Mouse (Mus musculus) cerebellum, adult 2 months (tissue): Measurements from ENCODE around the gene A730061H03Rik.

Source experiments
- CTCF ChIP-seq: fragments of 200-500 bp; IDR thresholded peaks from 2 replicates; pipeline ENCODE4 v1.5.1; 2011; ENCODE audit warnings: low read depth, mild to moderate bottlenecking, control low read depth, low read length, moderate library complexity, borderline replicate concordance; ENCODE audit not compliant: insufficient read depth
- POLR2A ChIP-seq: fragments of 200-500 bp; IDR thresholded peaks from 2 replicates; pipeline ENCODE4 v1.6.1; 2011; ENCODE audit warnings: low read length, control low read depth, borderline replicate concordance; ENCODE audit not compliant: insufficient read depth

DNA sequence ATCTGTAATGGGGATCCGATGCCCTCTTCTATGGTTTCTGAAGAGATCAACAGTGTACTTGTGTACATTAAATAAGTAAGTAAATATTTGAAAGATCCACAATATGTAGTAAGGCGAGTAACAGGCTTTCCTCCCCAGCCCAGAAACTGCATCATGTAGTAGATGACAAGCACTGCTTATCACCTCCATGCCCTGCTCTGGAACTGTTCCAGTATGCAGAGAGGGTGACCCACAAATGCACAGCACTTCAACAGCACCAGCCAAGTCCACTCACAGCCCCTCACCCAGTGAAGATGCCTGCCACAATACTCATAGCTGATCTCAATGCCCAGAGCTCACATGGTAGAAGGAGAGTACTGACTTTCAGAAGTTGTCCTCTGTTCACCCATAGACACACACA, 10.4 kb upstream of the A730061H03Rik start:
- no peak for TF ChIP-seq POLR2A
- no peak for TF ChIP-seq CTCF
